Mouse (Mus musculus) cortical plate, adult 2 months (tissue): ENCODE results near the gene Rxfp2.

Experiments used
- CTCF ChIP-seq: fragments of 200-500 bp; IDR thresholded peaks from 2 replicates; pipeline ENCODE4 v1.5.1; 2011; ENCODE audit warnings: mild to moderate bottlenecking, control low read depth, low read length; ENCODE audit not compliant: insufficient read depth; ENCODE audit errors: extremely low read depth
- POLR2A ChIP-seq: fragments of 200-500 bp; IDR thresholded peaks from 2 replicates; pipeline ENCODE4 v1.6.1; 2011; ENCODE audit warnings: mild to moderate bottlenecking, low read length, control low read depth; ENCODE audit not compliant: insufficient read depth; ENCODE audit errors: extremely low read depth

DNA sequence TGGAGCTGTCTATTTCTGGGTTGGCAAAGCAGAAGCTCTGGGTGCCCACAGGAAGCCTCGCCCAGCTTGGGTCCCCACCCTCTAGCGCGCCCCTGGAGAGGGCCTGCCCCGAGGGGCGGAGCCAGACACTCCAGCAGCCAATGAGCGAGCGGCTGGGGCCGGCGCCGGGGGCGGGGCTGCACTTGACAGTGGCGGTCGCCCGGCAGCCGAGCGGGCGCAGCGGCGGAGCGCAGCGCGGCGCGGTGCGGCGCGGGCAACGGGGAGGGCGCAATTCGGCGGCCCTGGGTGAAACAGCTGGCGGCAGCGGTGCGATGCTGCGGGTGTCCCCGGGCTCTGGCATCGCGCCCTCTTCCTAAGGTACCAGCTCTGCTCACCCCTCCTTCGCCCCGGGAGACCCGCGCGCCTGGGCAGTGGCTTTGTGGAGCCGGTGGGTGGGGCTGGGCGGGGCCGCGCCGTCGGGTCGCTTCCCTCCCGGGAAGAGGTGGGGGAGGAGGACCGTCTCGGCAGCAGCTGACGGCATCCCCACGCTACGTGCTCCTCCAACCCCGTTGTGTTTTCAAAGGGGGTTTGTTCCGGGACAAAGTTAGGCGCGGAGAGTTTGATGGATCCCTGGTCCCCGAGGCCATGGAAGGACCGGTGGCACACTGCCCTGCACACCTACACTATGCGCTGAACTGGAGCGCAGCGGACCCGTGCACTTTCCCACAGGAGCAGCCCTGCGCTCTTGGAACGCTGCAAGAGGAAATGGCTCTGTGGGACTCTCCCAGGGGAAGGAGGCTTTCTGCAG, 100.2 kb downstream of the Rxfp2 start, which contains the start of gene Fry:
- TF ChIP-seq CTCF = no peak
- TF ChIP-seq POLR2A = no peak
